Mouse (Mus musculus) lung, postnatal 25 days (tissue): ENCODE data around the gene Cdh12.
"Not testable (repeated sequence)": the region's sequence is repeated elsewhere in the genome, so short reads cannot be mapped to it uniquely, and the experiment has no call there.

ENCODE experiments used
- DNase-seq: peaks from one replicate; pipeline ENCODE4 v3.0.0; 2022; ENCODE audit warnings: low spot score

The Cdh12 gene

DNA sequence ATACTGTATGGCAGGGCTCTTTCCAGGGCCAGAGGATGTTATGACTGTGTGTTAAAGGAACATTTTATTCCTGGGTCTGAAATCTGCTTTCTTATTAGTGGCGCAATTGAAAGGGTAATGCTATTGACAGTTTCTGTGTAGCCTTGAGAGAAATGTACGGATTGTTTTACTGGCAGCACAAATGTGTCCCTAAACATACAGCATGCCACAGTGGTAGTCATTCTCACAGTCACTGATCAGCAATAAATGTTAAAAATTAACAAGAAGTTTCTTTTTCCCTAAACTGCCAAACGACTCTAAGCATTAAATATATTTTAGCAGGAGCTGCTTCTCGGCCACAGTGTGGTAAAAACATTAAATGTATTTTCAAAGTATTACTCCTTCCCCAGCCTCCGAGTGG lies 926.4 kb downstream of the Cdh12 start:
- DNase-seq, result no peak

DNA sequence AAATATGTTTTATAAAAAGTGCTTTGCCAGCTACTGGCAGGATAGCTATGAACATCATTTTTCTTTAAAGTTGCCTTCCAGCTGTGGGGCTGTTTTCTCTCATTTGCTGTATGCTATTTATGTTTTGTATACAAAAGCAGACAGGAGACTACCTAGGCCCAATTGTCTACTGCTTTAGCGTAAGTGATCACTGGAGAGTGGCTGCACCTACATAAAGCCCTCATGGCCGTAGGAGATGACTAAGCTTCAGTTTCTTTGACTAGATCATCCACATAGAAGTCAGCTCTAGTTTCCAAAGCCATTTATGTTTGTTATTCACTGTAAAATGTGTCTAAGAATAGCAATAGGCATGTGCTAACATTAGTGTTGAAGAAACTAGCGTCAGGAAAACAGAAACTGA lies 926.8 kb downstream of the Cdh12 start:
- DNase-seq, result no peak

DNA sequence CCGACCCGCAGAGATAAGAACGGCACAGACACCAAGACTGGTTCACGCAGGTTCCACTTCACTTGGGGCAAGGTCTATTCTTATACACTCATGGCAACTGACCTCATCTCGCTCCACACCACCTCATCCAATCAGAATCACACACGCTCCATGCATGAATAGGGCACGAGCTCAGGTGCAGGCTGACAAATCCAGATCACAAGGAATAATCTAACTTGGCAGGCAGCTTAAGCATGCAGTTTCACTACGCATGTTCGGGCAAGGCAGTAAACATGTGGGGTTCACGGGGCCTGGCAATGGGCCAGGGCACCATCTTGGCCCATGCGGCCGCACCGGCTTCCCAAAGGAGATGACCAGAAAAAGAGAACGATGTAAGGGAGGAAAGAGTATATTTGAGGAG lies 942.4 kb downstream of the Cdh12 start:
- not testable (repeated sequence) for DNase-seq

DNA sequence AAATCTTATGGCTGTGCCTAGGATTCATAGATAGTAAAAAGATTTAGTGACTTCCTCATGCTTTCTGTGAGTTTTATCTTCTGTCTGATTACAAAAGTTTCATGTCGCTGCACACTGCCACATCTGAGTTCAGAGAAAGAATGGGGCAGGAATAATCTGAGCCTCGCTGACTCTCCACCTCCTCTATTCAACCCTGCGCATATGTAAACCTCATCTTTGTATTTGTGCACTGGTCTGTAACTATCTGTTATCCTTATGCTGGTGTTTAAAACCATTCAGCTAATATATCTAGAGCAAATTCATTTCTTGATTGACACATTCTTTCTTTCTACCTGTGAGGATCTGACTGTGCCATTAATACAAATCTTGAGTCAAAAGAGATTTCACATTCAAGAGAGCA lies 944.0 kb downstream of the Cdh12 start:
- DNase-seq, result no peak

DNA sequence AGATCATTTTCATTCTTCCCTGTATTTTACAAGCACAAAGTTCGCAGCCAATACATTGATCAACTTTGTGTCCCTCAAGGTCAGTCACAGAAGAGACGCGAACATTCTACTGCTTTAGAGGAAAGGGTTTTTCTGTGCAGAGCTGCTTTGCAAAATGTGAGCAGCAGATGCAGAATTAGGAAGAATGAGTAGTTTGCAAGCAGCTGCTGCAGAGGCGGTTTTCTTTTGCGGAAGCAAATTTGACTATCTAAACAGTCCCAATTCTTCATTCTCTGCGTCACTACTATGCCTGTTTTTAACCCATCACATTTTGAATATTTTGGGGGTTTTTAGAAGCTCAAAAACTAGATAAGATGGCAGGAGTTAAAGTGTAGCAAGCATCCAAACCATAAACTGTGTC lies 956.1 kb downstream of the Cdh12 start:
- DNase-seq, result no peak

DNA sequence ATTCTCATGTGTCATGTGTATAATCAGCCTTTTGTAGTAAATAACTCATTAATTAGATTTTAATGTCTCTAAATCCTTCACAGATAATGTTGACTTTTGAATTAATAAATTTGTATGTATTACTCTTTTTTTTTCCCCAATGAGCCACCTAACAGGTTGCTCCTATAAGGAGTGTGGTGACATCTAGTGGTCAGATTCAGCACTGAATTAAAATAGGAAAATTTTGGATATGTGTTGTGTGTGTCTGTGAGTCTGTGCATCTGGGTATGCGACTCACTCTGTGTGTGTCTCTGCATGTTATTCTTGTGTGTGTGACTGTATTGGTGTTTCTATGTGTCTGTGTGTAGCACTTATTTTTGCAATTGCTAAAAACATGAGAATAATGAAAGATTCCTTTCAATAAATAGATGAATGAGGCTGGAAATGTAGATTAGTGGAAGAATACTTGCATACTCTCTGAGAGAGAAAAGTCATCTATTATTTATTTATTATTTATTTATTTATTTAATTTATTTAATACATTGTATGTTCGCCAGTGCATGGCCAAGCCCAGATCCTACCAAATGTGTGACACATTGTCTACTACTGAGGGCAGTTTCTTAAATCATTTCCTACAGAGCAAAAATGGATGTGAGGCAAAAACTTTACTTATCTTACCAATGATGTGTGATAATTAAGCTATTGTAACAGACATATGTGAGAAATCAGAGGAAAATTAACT lies 958.4 kb downstream of the Cdh12 start:
- no peak for DNase-seq

DNA sequence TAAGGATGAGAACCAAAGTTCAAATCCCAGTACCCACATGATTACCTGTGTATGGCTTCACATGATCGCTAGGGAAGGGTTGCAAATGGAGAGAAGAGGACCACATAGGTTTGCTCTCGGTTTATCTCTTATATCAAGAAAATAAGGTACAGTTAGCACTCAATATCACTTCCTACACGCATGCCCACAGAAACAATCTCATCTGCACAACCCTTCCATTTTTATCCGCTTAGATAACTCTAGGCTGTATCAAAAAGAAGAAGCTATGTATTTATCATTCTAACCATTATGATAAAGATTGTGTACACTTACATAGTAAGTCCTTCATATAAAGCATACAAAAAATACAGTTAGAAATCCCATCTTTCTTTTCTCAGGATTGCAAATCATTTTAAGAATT lies 988.3 kb downstream of the Cdh12 start:
- DNase-seq, result no peak

DNA sequence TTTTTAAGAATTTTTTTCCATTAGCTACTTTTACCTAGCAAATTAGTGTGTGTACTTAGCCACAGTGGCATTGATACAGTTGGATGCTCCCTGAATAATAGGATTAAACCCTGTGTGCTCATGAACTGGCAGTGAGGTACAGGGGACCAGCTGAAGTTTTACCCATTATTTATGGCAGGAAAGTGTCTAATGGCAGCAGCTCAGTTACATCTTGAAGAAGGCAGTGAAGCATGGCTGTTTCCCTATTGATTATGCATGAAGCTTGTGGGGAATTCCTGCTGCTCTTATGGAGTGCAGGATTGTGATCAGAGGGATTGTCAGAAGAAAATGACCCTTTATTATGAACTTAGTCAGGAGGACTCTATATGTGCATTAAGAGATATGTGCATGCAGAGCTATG lies 988.9 kb downstream of the Cdh12 start:
- DNase-seq, result no peak

DNA sequence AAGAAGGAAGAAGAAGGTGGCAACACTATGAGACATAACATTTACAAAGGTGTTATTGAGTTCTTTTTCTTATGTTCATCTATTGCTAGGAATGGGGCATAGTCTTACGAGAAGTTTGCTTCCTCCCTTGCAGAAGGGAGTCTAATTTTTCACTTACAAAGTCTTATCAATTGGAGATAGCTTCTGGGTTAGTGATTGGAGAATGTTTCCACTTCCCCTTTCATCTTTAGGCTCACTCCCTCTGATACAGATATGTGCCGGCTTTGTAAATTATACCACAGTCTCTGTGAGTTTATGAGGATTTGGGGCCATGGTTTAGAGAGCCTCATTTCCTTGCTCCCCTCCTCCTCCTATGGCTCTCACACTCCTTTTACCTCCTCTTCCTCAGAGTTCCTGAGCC lies 1009.0 kb downstream of the Cdh12 start:
- no peak for DNase-seq

DNA sequence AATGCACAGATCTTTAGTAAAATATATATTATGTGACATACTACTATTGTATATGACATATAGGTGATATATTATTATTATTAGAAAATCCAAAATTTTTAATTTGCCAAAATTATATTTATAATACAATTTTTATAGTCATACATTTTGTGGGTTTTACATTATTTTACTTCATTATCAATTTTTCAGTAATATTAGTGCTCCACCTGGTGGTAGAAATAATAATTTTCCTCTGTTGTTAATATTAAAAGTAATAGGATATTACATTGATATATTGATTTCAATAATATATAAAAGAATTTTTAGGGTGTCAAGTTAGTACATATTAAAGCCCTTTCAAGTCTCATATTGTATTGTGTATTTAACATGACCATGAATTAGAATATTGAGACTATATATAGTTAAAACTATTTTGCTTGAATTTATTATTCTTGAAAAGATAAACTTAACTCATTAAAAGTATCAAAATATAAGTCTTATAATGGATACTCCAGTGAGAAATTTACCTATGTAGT lies 1070.3 kb downstream of the Cdh12 start:
- no peak for DNase-seq

DNA sequence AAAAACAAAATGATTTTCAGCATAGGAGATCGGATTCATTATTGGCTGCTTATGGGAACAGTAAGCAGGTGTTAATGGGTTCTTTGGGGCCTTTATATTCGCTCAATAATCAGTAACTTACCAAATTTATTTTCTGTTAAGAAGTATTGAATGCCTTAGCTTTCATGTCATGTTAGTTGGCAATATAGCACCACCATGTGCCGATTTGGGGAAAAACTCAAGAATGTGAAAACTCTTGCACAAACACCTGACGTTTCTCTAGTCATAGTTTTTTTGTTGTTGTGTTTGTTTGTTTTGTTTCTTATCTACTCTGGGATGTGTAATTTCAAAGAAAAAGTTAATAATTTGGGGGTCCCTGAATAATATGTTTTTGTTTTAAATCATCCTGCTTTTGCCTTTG lies 1081.7 kb downstream of the Cdh12 start:
- no peak for DNase-seq

DNA sequence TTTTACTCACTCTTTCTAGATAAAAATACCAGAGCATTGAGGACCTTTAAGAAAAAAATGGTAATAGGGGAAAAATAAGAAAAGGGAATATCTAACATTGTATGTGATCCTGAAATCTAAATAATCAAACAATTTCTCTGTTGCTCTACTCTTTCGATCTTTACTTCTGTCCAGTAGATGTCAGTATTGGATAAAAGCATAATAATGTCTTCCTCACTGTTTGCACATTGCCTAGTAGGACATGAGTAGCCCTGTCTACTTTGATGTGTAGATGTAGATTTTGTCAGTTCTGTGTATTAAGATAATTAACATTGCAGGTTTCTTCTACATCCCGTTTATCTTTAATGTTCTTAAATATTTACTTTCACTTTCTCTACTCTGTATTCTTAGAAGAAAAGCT lies 1087.8 kb downstream of the Cdh12 start:
- DNase-seq, result no peak

DNA sequence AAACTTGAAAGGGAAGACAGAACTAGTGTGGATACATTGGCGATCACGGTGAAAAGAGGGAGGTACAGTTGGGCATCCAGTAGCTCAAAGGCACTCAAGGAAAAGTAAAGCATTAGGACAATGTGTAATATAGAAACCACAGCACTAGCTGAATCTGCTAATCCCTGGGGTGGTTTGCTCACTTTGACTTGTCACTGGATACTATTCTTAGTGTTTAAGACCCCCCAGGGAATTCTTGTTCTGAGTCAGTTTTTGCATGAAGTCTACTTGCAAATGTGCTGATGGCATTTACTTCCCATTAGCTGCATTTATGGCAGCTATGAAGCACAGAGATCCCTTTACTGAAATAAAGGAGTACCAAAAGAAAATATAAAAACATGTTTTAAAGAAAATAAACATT lies 1095.7 kb downstream of the Cdh12 start:
- no peak for DNase-seq

DNA sequence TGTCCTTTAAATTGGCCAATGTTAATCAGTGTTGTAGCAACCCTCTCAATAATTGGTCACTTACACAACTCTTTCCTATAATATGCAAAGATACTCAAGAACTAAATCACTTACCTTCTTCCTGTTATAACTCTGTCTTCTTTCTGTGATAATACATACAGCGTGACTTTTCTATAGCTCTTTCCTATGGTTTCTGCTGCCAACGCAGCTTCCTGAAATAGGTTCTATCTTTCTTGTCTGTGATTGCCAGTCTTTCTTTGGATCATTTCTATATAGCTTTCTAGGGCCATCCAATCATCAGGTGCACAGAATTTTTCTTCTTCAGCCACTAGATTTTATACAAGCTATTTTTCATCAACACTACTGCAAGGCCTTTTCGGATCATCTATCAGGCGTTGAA lies 1106.9 kb downstream of the Cdh12 start:
- no peak for DNase-seq

DNA sequence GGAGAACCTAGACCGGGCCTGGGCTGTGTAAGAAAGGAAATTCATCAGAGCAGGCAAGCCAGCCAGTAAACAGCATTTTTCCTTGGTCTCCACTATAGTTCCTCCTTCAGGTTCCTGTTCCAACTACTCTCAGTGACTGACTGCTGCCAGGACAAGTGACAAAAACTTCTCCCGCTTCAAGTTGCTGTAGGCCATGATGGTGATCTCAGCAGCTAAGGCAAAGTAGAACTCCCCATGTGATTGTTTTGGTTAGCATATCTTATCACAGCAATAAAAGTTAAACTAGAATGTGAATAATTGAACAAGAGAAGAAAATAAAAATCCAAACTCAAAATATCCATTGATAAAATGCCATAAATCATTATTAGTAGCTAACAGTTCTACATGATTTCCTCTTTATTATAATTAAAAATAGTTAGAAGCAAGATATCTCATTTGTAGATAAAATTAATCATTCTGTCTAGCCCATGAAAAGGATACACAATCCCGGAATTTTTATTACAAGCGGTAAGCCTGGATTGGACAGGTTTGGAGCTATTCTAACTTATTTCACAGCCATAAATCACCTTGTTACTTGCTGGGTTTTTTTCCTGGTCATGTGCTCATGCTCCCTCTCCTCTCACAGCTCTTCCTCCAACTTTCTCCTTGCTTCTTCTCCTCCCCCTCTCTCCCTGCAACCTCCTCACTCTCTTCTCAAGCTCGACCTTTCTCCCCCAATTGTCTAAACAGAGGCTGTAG lies 1117.4 kb downstream of the Cdh12 start:
- no peak for DNase-seq

DNA sequence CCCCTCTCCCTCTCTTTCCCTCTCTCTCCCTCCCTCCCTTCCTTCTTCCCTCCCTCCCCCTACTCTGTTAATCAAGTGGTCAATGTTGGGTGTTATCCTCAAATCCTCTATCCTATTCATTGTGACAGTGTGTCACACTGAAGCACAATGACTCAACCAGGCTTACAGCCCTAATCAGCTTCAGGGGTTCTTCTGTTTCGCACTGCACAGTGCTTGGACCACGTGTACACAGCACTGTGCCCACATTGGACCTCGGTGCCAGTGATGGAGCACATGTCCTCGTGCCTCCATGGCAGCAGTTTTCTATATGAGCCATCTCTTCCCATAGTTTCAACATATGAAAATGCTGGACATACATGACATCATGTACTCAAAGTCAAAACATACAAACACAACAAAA lies 1155.4 kb downstream of the Cdh12 start:
- DNase-seq, result no peak
